Mouse (Mus musculus): ENCODE results near the gene Bfsp2. TPM values are rescaled to one million over a fixed set of nuclear protein-coding genes. Genes with fewer than 3 reads are reported as not detected.

Bfsp2 gene
- polyA plus RNA-seq, 1 experiment from 2014 or later: 1.0 TPM

GRCm38 (mm10) chr9:103385600-103385999 lies 94.6 kb downstream of the Bfsp2 start:
- no peaks in the 10 kb centered on the region for H3K9me3 ChIP-seq (replicated peaks)
- WGBS: 0% methylated on average over 1 of the region's 1 CpGs

GRCm38 (mm10) chr9:103384141-103384796 lies 96.0 kb downstream of the Bfsp2 start:
- peaks cover 24% of the 10 kb centered on the region for H3K4me1 ChIP-seq
- no peak overlapping the region for H3K4me3 ChIP-seq
- H3K36me3 ChIP-seq: no peaks in the 10 kb centered on the region
- 87% methylated on average over 4 of the region's 4 CpGs for WGBS
- H3K9me3 ChIP-seq (replicated peaks): no peaks in the 10 kb centered on the region
- no peak for DNase-seq (ENCODE audit: low spot score)
- no peak overlapping the region for H3K27ac ChIP-seq
- no peaks in the 10 kb centered on the region for H3K27me3 ChIP-seq (ENCODE audit: low read depth, poor library complexity, severe bottlenecking)

More at GRCm38 (mm10) chr9:103385600-103385999, 94.6 kb downstream of the Bfsp2 start:
- no peak for DNase-seq (ENCODE audit: low spot score)
- Histone ChIP-seq H3K36me3 (no peaks in the 10 kb centered on the region), H3K27me3 (ENCODE audit: low read depth, poor library complexity, severe bottlenecking) (peaks cover 5% of the 10 kb centered on the region; the same call in 1 of the 2 replicates), H3K4me3 (no peak overlapping the region), H3K27ac (no peak overlapping the region), H3K4me1 (peaks cover 24% of the 10 kb centered on the region)

GRCm38 (mm10) chr9:103383576-103383975 lies 96.6 kb downstream of the Bfsp2 start:
- no peaks in the 10 kb centered on the region for H3K36me3 ChIP-seq
- peaks cover 27% of the 10 kb centered on the region for H3K4me1 ChIP-seq
- H3K27ac ChIP-seq: no peak overlapping the region
- DNase-seq (ENCODE audit: low spot score): no peak
- no peak overlapping the region for H3K4me3 ChIP-seq
- H3K9me3 ChIP-seq (replicated peaks): no peaks in the 10 kb centered on the region
- 92% methylated on average over 1 of the region's 1 CpGs for WGBS
- no peaks in the 10 kb centered on the region for H3K27me3 ChIP-seq (ENCODE audit: low read depth, poor library complexity, severe bottlenecking)

- Histone ChIP-seq H3K27me3 (ENCODE audit: low read depth, poor library complexity, severe bottlenecking) (no peaks in the 10 kb centered on the region), H3K27ac (no peak overlapping the region), H3K4me3 (no peak overlapping the region), H3K4me1 (peaks cover 27% of the 10 kb centered on the region), H3K9me3 (replicated peaks) (no peaks in the 10 kb centered on the region), H3K36me3 (no peaks in the 10 kb centered on the region)
- DNase-seq (ENCODE audit: low spot score): no peak
- WGBS: 63% methylated on average over 6 of the region's 6 CpGs
Observed at GRCm38 (mm10) chr9:103382989-103383388, 97.2 kb downstream of the Bfsp2 start.

- Histone ChIP-seq H3K9me3 (replicated peaks) (no peaks in the 10 kb centered on the region), H3K4me3 (no peak overlapping the region), H3K27me3 (ENCODE audit: low read depth, poor library complexity, severe bottlenecking) (no peaks in the 10 kb centered on the region), H3K27ac (no peak overlapping the region), H3K4me1 (peaks cover 7% of the 10 kb centered on the region; the same call in 1 of the 2 replicates), H3K36me3 (no peaks in the 10 kb centered on the region)
- no peak for DNase-seq (ENCODE audit: low spot score)
- 94% methylated on average over 4 of the region's 4 CpGs for WGBS
Observed at GRCm38 (mm10) chr9:103380566-103380965, 99.7 kb downstream of the Bfsp2 start.

GRCm38 (mm10) chr9:103379199-103379598 lies 101.0 kb downstream of the Bfsp2 start:
- H3K27ac ChIP-seq: no peak overlapping the region
- H3K4me3 ChIP-seq: no peak overlapping the region
- H3K9me3 ChIP-seq (replicated peaks): no peaks in the 10 kb centered on the region
- no peak for DNase-seq (ENCODE audit: low spot score)
- peaks cover 6% of the 10 kb centered on the region; the same call in 1 of the 2 replicates for H3K4me1 ChIP-seq
- 59% methylated on average over 9 of the region's 9 CpGs for WGBS
- no peaks in the 10 kb centered on the region for H3K27me3 ChIP-seq (ENCODE audit: low read depth, poor library complexity, severe bottlenecking)
- H3K36me3 ChIP-seq: no peaks in the 10 kb centered on the region

GRCm38 (mm10) chr9:103378686-103379085 lies 101.5 kb downstream of the Bfsp2 start:
- Histone ChIP-seq H3K27me3 (ENCODE audit: low read depth, poor library complexity, severe bottlenecking) (no peaks in the 10 kb centered on the region), H3K27ac (no peak overlapping the region), H3K36me3 (no peaks in the 10 kb centered on the region), H3K4me1 (peaks cover 6% of the 10 kb centered on the region; the same call in 1 of the 2 replicates), H3K4me3 (no peak overlapping the region), H3K9me3 (replicated peaks) (no peaks in the 10 kb centered on the region)
- 63% methylated on average over 10 of the region's 10 CpGs for WGBS
- DNase-seq (ENCODE audit: low spot score): no peak

GRCm38 (mm10) chr9:103376346-103377320 lies 103.6 kb downstream of the Bfsp2 start:
- H3K4me1 ChIP-seq: peaks cover 12% of the 10 kb centered on the region; the same call in 1 of the 2 replicates
- H3K36me3 ChIP-seq: no peaks in the 10 kb centered on the region
- no peak overlapping the region for H3K27ac ChIP-seq
- no peak for DNase-seq (ENCODE audit: low spot score)
- no peaks in the 10 kb centered on the region for H3K27me3 ChIP-seq (ENCODE audit: low read depth, poor library complexity, severe bottlenecking)
- no peak overlapping the region for H3K4me3 ChIP-seq
- 73% methylated on average over 7 of the region's 7 CpGs for WGBS
- H3K9me3 ChIP-seq (replicated peaks): no peaks in the 10 kb centered on the region

Other genes starting within 250 kb of the Bfsp2 start
- 9.3 and 10.5 TPM in 2 replicates for gene Trf, start 250.0 kb downstream of the Bfsp2 start, polyA plus RNA-seq (2016; fragmentation: Nextera tagmentation; extraction: Ambion mirVana)
- 3.6 and 4.2 TPM in 2 replicates for gene 1300017J02Rik, start 175.3 kb downstream of the Bfsp2 start, polyA plus RNA-seq (2016; fragmentation: Nextera tagmentation; extraction: Ambion mirVana)
- gene Topbp1, start 175.2 kb downstream of the Bfsp2 start, polyA plus RNA-seq (2016; fragmentation: Nextera tagmentation; extraction: Ambion mirVana): 87.3 and 90.2 TPM in 2 replicates
- gene Cdv3, start 114.6 kb downstream of the Bfsp2 start, polyA plus RNA-seq (2016; fragmentation: Nextera tagmentation; extraction: Ambion mirVana): 150 and 166 TPM in 2 replicates